Mouse (Mus musculus) right cerebral cortex, adult 18-20 months (tissue): ENCODE results near the gene Smg6.
"Not testable (repeated sequence)": the region's sequence is repeated elsewhere in the genome, so short reads cannot be mapped to it uniquely, and the experiment has no call there.

Experiments
- DNase-seq: peaks from one replicate; pipeline ENCODE4 v3.0.0; 2022; ENCODE audit warnings: mixed read lengths

Gene Smg6

GRCm38 (mm10) chr11:74996482-74996881 is 70.9 kb downstream of the Smg6 start:
- no peak for DNase-seq

- no peak for DNase-seq
Measured at GRCm38 (mm10) chr11:75000869-75001653, 75.4 kb downstream of the Smg6 start.

DNA sequence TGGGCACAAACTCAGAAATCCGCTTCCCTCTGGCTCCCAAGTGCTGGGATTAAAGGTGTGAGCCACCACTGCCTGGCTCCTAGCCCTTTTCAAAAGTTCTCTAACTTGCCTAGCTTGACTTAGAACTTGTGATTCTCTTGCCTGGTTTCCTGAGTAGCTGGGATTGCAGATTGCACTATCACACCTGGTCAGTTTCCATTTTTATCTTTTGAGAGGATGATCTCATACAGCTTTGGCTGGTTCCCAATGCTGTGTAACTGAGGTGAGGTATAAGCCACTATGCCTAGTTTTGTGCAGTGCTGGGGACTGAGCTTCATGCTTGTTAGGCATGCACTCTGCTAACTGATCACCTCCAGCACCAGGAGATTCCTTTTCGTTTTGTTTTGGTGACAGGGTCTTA is 82.6 kb downstream of the Smg6 start:
- no peak for DNase-seq

GRCm38 (mm10) chr11:75009537-75009936 is 83.9 kb downstream of the Smg6 start:
- DNase-seq = not testable (repeated sequence)

- peak; percentile 48 for DNase-seq
Measured at GRCm38 (mm10) chr11:75012997-75013694, 87.5 kb downstream of the Smg6 start.

GRCm38 (mm10) chr11:75013764-75014695 is 88.4 kb downstream of the Smg6 start:
- DNase-seq = no peak

DNA sequence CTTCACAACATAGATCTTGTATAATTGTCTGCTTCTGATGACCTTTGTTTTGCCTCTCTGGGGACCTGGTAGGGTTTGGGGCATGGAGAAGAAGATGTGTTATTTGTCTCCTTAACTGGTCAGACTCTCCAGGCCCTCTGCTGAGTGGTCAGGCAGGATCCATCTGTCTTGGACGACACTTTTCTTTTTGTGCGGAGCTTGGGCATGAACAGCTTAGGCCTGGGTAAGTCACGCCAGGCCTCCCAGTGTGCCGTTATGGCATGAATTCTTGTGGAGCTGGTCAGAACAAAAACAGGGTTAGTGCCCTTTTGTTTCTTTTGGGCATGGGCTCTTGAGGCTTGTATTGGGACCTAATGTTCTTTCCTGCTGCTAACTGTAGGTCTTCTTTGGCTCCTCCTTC is 89.2 kb downstream of the Smg6 start:
- DNase-seq = no peak

DNA sequence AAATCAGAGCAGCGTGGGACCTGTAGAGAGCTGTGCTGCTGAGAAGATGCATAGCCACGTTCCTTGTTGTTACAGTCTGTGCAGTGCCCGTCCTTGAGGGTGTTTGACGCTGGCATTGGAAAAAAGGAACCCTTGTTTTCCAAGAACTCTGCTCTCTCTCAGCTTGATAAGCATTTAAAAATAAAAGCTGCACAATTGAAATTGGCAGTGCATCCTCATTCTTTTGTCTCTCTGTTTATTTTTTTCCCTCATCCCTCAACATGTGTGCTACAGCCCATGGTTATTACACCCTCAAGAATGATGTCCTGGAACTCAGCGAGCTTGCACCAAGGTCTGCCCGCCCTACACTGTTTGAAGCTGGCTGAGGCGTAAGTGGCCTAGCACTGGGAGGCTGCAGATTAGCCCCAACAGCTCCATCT is 89.8 kb downstream of the Smg6 start:
- peak; percentile 28 for DNase-seq

DNA sequence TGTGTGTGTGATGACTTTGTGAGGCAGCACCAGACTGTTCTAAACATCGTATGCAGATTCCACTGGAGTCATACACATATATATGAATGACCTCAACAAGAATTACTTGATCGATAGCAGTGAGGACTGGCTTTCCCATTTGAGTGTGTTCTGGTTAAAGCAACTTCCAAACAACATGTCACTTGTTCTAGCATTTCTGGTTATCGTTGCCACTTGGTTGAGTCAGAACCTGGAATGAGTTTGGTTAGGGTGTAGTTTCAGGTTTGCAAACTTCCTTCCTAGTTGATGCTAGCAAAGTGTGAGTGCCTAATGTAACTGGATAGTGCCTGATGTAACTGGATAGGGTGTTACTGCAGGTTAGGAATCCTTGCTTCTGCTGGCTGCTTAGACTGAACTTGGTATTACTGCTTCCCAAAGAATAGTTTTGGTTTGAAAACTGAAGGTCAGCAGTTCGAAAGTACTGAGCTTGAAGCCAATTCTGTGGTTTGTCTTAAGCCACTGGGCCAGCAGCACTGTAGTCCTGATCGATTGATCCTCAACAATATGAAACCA is 90.8 kb downstream of the Smg6 start:
- DNase-seq = no peak

GRCm38 (mm10) chr11:75017831-75018230 is 92.2 kb downstream of the Smg6 start:
- DNase-seq = no peak

- no peak for DNase-seq
Measured at GRCm38 (mm10) chr11:75026977-75027376, 101.4 kb downstream of the Smg6 start.

GRCm38 (mm10) chr11:75027616-75028015 is 102.0 kb downstream of the Smg6 start:
- no peak for DNase-seq

GRCm38 (mm10) chr11:75031251-75031650 is 105.6 kb downstream of the Smg6 start:
- no peak for DNase-seq

DNA sequence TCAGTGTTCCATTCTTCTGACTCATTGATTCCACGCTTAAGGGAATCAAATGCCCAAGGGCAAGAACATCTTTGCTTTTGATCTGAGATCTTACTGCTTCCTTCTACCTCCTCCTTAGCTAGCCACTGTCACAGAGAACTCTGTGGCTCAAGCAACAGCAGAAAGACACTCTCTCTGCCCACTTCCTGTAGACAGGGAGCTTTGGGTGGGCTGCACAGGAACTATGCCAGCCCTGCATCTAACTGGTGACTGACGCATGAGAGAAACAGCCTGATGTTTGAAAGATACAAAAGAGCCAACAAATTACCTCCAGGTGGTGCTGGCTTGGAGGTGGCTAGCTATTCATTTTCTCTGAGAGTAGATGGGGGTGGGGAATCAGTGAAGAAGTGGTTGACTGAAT is 107.3 kb downstream of the Smg6 start:
- no peak for DNase-seq

GRCm38 (mm10) chr11:75033581-75034067 is 108.0 kb downstream of the Smg6 start:
- no peak for DNase-seq

- DNase-seq = no peak
Measured at GRCm38 (mm10) chr11:75034104-75034503, 108.5 kb downstream of the Smg6 start.

DNA sequence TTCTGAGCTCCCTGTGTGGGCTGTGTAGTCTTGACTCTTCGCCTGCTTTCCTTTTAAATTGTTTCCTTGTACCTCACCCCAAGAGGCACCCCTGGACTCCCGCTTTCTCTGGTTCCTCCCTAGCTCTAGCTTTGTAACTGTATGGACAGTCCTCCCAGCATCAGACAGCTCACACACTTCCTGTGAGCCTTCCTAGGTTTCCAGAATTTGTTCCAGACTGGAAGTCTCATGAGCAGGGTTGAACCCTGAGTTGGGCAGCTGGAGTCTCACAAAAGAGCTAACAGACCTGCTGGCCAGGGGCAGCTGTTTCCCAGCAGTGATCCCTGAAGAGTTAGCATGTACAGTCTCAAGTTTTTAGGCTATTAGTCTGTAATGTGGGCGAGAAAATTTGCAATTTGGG is 118.7 kb downstream of the Smg6 start:
- DNase-seq = no peak

GRCm38 (mm10) chr11:75045822-75046221 is 120.2 kb downstream of the Smg6 start:
- DNase-seq = no peak

DNA sequence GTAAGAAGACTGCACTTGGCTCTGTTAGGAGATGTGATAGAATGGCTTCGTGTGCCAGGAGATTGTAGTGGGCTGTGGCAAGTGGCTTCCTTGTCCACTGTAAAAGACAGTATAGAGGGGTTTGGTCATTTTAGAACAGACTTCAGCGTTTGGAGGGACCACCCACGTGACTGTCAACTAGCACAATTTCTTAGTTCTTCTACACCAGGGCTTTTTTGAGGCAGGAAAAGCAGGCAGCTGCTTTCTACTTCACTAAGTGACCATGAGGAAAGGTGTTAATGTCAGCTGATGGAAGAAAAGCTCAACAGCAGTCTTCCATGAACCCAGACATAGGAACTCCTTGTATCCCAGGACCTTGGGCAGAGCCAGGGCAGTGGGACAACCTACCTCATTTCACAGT is 121.0 kb downstream of the Smg6 start:
- no peak for DNase-seq

- peak; percentile 49 for DNase-seq
Measured at GRCm38 (mm10) chr11:75047066-75047465, 121.4 kb downstream of the Smg6 start.

DNA sequence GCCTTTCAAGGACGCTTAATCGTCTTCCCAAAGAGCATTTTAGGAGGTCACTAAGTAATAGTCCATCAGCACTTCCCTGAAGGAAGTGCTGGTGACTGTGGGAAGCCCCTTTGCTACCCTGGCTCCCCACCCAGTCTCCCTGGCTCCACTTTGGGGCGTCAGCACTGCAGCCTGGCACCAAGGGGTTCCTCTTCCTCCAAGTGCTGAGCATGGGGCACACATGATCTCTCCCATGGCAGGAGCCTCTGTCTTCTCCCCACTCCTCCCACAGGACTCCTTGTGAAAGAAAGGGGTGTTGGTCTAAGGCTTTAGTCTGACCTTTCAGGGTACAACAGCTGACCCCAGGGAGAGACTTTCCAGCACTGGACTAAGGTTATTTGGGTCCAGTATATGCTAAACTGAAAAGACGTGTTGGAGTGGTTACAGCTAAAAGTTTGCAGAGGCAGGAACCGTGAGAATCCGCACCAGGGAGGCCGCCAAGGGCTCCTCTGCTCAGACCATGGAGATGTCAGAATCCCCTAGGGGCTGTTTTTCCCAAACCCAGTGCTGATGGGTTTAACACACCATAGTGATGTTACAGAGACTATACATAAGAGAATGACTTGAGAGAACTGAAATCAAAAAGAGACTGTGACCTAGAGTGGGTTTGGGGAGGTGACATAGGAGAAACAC is 122.2 kb downstream of the Smg6 start:
- DNase-seq = no peak

DNA sequence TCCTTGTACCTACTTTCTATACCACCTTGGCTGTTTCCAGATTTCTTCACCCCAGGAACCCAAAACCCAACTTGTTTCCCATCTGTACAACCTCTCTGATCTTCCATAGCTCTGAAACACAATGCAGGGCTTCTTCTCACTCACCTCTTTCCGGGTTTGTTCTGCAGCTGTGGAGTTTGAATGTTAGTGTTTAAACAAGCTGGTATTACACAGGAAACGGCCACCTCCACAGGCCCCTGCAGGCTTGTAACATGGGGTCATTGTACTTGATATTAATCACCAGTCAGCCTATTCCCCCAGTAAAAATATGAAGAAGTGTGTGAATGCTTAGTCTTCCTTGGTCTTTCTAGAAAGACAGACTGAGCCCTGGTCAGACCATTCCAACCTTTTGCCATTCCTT is 123.5 kb downstream of the Smg6 start:
- no peak for DNase-seq
